Mouse (Mus musculus): ENCODE data around the gene Bach2.

DNA sequence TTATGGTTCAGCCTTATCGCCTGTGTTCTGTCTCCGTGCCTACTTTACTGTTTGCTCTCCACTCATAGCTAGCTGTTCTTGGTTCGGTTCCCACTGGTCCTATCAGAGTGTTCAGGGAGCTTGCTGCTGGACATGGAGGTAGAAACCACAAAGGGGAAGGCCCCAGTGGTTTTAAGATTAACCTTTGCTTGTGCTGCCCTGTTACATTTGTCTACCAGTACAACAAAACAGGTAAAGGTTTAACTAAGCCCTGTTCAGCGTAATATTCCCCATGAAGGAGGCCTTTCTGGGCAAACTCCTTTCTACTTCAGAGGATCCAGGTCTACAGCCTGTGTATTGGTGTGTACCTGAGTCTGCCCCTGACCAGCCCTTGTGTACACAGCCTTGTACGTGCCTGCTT is 164.9 kb downstream of the Bach2 start:
- no peak for TF ChIP-seq CTCF (IDR thresholded peaks at IDR 0.05; ENCODE audit: low read depth, low read length)
- TF ChIP-seq EP300 (IDR thresholded peaks at IDR 0.05; ENCODE audit: insufficient read depth, low read depth, low read length), result no peak
- no peak for TF ChIP-seq POLR2A (IDR thresholded peaks at IDR 0.05; ENCODE audit: insufficient read depth, low read length)
